Mouse (Mus musculus) embryo, embryonic 11 days (tissue): ENCODE data around the gene Ccdc171.
A peak's percentile ranks its signal among the peaks of the same experiment; 100 is the strongest.
"Not testable (repeated sequence)": the region's sequence is repeated elsewhere in the genome, so short reads cannot be mapped to it uniquely, and the experiment has no call there.

Experiments
- DNase-seq: peaks from one replicate; pipeline ENCODE4 v3.0.0-alpha.2; 2015

Ccdc171 gene

DNA sequence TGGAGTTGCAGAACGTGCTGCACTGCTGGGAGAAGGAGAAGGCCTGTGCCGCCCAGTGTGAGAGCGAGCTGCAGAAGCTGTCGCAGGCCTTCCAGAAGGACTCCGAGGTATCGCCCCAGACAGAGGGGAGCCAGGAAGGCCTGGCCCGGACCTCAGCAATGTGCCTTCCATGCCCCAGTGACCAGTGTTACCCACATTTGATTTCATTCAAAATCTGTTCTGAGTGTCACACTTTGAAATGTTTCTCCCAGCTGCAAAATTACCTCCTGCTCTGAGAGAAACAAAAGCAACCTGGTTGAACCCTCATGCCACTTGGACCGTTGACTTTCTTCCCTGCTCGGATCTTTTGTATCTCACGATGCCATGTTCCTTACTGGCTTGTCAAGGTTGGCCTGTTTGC lies 133.1 kb downstream of the Ccdc171 start:
- no peak for DNase-seq

DNA sequence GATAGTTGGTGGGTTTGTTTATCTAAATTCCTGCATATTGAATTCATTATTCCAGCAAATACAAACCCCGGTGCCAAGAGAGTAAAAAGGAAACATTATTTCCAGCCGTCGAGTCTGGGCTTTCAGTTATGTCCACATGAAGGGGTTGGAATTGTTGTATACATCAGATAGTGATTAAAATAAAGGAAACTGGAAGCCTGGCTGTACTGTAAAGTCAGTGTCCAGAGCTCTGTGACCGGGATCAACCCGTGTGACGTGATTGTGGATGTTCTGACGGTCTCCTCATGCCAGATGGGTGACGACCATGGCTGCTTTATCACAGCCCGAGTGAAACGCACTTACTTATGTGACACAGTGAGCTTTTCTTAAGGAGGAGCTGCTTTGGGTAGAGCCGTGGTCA lies 134.1 kb downstream of the Ccdc171 start:
- DNase-seq = no peak

DNA sequence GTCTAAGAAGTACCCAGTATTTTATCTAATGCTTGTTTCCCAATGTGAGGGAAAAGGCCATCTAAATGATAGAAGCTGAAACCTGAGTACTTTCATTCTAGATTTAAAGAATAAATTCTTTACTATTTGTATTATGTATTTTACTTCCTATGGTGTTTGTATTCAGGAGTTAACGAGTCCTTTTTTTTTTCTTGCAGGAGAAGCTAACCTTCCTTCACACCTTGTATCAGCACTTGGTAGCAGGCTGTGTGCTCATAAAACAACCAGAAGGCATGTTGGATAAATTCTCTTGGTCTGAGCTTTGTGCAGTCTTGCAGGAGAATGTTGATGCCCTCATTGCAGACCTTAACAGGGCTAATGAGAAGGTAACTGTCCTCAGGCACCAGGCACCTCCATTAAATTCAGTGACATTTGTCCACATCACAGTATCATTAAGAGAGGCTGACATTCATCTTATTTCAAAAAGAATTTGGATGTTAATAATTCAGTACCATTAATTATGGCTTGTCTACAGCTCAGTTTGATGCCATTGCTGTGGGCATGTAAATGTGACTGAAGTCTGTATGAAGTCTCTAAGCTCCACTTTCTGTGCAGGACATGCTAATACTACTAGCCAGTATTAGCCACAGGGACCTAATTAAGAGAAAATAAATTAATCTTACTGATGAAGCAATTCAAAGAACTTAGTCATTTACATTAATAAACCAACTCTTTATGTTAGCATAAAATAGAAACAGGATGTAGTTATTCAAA lies 136.3 kb downstream of the Ccdc171 start:
- no peak for DNase-seq

DNA sequence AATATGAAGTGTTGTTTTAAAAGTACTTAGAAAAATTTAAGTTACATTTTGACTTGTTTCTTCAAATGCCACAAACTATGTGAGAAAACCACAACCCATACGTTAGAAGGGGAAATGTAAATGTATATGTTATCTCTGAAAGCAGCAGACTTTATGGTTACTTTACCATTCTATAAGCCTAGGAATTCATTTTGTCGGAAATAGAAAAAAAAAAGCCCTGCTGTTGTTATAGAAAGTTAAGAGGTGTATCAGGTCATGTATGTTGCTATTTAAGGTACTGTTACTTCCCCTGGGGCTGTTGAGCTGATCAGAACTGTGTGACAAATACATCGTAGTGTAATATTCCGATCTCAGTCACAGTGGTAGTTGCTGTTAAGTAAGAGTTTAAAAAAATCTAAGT lies 137.0 kb downstream of the Ccdc171 start:
- no peak for DNase-seq

DNA sequence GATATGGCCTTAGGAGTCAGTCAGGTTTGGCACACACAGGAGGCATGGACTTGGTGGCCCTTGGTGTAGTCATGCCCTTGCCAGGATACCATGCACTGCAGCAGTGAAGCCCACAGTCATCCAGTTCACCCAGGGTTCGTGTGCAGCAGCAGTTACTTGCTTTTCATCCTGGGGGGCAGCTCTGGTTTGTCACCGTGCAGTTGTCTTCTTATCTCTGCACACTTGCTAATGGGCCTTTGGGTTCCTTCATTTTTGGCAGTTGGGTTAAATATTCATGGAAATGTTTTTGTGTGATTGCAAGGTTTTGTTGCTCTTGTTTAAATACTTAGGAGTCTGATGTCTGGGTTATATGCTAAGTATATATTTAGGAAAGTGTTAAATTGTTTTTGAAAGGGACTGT lies 144.2 kb downstream of the Ccdc171 start:
- no peak for DNase-seq

GRCm38 (mm10) chr4:83675308-83675707 lies 150.0 kb downstream of the Ccdc171 start:
- DNase-seq = not testable (repeated sequence)

DNA sequence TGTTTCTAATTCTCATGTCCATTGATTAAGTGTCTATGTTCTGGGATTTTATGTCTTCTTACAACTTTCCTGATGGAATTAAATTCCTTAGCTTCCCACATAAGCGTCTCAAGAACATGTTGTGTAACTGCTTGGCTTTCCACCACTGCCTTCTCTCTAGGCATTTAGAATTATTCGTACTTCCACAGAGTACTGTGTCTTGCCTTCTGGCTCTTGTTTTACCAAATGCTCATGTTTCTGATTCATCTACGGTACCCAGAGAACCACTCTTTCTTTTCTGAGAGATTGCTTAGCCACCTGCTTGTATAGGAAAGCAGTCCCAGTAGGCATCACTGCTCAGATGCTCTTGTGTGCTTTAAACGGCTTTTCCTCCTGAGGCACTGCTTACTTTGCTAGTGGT lies 151.1 kb downstream of the Ccdc171 start:
- no peak for DNase-seq

- no peak for DNase-seq
These were observed 155.7 kb downstream of the Ccdc171 start for GRCm38 (mm10) chr4:83681081-83681480.

DNA sequence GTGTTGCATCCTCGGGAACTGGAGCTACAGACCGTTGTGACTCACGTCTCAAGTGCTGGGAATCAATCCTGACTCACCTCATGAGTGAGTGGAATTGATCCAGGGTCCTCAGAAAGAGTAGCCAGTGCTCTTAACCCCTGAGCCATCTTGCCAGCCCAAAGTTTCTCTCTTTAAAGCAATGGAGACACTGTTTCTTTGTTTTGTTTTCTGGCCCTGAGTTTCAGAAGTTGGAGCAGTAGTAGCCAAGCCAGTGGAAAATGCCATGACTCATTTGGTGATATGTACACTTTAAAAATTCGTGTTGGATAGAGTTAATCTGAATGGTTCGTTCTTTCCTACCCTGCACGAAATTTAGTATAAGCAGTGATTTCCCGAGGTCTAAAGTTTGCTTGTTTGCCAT lies 157.5 kb downstream of the Ccdc171 start:
- no peak for DNase-seq

- DNase-seq = no peak
These were observed 174.8 kb downstream of the Ccdc171 start for GRCm38 (mm10) chr4:83700190-83700589.

- DNase-seq = no peak
These were observed 191.7 kb downstream of the Ccdc171 start for GRCm38 (mm10) chr4:83716996-83717395.

GRCm38 (mm10) chr4:83719816-83720215 lies 194.5 kb downstream of the Ccdc171 start:
- DNase-seq = peak; percentile 17

GRCm38 (mm10) chr4:83725136-83725535 lies 199.8 kb downstream of the Ccdc171 start:
- DNase-seq = peak; percentile 65

DNA sequence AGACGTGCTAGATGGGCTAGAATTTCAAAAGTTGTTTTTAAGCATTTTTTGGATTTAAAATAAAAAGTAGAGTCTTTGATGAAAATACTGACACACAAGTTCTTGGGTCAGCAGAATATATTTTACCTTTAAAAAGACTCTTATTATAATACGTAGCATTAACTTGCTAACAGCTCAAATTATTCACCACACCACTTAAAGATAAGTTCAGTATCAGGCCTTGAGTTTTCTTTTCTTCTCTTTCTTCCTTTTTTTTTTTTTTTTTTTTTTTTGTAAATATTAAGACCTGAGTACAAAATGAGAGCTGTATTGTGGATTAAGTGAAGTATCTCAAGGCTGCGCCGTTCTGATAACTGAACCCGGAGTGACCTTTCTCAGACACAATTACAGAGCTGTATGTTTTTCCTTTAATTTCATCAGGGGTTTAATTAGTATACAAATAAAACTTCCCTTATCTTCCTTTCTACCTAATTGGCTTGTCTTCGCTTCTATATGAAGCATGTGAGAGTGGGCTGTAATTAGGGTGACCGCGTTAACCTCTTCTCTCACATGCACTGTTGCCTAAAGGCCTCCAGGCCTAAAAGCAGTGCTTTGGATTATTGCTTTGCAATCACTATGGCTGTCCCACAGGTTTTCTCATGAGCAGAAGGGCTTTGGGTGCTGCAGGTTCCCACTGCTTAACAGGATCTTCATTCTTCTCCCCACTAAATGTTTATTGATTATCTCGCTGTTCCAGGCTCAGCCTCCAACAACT lies 214.0 kb downstream of the Ccdc171 start:
- no peak for DNase-seq

- no peak for DNase-seq
These were observed 214.5 kb downstream of the Ccdc171 start for GRCm38 (mm10) chr4:83739891-83740277.

DNA sequence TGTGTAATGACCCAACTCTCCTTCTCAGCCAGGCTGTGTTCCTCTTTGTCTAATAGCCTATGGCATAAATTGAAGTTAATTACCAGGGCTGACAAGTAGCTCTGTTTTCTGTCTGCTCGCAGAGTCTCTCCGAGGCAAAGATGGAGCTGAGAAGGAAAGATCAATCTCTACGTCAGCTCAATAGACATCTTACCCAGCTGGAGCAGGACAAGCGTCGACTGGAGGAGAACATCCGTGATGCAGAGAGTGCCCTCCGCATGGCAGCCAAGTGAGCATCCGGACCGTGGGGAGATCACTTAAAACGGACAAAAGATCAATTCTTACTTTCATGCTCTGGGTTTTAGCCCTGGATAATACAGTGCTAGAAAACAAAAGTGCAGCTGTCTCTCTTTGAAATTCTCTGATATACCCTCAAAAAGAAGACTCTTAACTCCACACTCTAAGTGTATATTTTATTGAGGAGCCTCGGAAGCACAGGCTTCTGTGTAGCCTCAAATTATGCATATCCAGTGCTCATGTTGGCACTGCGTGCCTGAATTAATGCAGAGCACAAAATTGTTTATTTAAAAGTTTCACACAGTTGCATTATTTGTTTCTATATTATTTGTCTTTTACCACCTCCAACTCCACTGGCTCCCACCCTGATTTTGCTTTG lies 217.6 kb downstream of the Ccdc171 start:
- DNase-seq = peak; percentile 37

GRCm38 (mm10) chr4:83775136-83775535 lies 249.8 kb downstream of the Ccdc171 start:
- DNase-seq = no peak

GRCm38 (mm10) chr4:83780044-83780443 lies 254.7 kb downstream of the Ccdc171 start:
- DNase-seq = no peak

- DNase-seq = no peak
These were observed 259.8 kb downstream of the Ccdc171 start for GRCm38 (mm10) chr4:83785115-83785514.

GRCm38 (mm10) chr4:83791811-83792210 lies 266.5 kb downstream of the Ccdc171 start:
- DNase-seq = peak; percentile 64

- peak; percentile 82 for DNase-seq
These were observed 269.1 kb downstream of the Ccdc171 start for GRCm38 (mm10) chr4:83794315-83794922.

- DNase-seq = peak; percentile 42
These were observed 269.6 kb downstream of the Ccdc171 start for GRCm38 (mm10) chr4:83794930-83795459.

- DNase-seq = peak; percentile 33
These were observed 272.6 kb downstream of the Ccdc171 start for GRCm38 (mm10) chr4:83797976-83798375.
